Mouse (Mus musculus) brain, adult 2 months (tissue): ENCODE measurements around the gene Rbm10.

Experiments used
- DNase-seq: peaks from one replicate; pipeline ENCODE4 v3.0.0; 2011; ENCODE audit warnings: low read depth, low spot score

The Rbm10 gene

GRCm38 (mm10) chrX:20617176-20617902 lies at the start of gene Rbm10, which contains the start of gene Ndufb11:
Rbm10 (plus strand) TSS chrX:20617503.
Ndufb11 (minus strand) TSS chrX:20617619.
- peak; percentile 93 for DNase-seq

- DNase-seq, result peak; percentile 28
Measured at GRCm38 (mm10) chrX:20571024-20571423, 46.3 kb upstream of the Rbm10 start.

DNA sequence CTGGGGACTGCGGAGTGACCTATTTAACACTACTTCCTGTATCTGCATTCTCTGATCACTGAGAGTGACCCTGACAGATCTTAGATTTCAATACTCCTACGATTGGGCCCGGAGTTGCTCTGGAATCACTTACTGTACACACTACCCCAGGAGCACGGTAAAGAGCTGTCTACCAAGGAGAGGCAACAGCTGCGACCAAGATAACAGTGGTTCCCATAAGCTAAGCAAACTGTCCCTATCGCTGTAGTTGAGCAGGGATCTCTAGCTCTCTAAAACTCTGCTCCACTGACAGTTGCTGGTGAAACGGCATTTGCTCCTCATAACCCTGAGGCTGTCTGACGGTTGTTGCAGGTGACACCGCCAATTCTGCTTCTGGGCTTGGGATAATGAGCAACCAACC lies 44.6 kb upstream of the Rbm10 start:
- peak; percentile 7 for DNase-seq

DNA sequence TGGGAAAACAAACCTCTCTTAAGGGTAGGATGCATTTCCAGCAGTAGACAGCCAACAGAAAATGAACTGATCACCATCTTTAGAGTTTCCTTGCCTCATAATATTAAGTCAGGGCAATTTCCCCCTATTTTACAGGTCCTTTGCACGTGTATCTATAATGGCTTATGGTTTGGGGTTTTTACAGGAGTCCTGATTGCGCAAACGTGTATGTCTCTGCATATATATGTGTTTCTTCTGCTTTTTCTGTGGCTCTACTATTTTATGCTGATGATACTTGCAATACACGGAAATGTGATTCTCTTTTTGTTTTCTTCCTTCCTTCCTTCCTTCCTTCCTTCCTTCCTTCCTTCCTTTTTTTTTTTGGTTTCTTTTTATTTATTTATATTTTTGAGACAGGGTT lies 43.4 kb upstream of the Rbm10 start:
- DNase-seq, result no peak

- DNase-seq, result no peak
Measured at GRCm38 (mm10) chrX:20587968-20588367, 29.3 kb upstream of the Rbm10 start.

GRCm38 (mm10) chrX:20608500-20608899 lies 8.8 kb upstream of the Rbm10 start:
- no peak for DNase-seq

DNA sequence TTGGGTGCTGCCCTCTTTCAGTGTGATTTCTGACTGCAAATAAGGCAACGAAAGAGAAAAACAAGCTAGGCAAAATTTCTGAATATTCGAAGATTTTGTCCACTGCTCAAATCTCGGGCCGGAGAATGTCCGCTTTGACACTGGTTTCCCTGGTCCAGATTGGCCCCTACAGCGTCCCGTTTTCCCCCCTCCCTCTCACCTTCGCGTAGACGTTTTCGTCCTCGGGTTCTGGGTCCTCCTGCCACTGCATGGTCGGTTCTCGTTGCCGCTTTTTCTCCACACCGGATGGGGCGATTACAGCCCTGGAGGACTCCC lies 485 bp upstream of the Rbm10 start:
- DNase-seq, result peak; percentile 82

GRCm38 (mm10) chrX:20617903-20618399 lies 648 bp downstream of the Rbm10 start:
- peak; percentile 59 for DNase-seq

GRCm38 (mm10) chrX:20638141-20638540 lies 20.8 kb downstream of the Rbm10 start:
- no peak for DNase-seq

- DNase-seq, result no peak
Measured at GRCm38 (mm10) chrX:20644780-20645179, 27.5 kb downstream of the Rbm10 start.

DNA sequence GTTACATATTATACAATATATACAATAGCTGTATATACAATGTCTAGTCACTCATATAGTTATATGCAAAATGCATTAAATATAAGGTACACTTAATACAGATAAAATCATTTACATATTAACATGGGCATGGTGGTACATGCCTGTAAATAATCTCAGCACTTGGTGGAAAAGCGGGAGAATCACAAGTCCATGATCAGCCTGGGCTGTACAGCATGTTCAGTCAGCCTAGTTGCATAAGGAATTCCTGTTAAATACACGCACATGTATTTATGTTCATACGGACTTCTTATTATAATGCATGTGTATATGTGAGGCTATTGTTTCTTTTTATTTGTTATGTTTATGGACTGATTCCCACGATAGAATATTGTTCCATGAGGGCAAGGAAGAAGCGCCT lies 40.3 kb downstream of the Rbm10 start:
- no peak for DNase-seq

DNA sequence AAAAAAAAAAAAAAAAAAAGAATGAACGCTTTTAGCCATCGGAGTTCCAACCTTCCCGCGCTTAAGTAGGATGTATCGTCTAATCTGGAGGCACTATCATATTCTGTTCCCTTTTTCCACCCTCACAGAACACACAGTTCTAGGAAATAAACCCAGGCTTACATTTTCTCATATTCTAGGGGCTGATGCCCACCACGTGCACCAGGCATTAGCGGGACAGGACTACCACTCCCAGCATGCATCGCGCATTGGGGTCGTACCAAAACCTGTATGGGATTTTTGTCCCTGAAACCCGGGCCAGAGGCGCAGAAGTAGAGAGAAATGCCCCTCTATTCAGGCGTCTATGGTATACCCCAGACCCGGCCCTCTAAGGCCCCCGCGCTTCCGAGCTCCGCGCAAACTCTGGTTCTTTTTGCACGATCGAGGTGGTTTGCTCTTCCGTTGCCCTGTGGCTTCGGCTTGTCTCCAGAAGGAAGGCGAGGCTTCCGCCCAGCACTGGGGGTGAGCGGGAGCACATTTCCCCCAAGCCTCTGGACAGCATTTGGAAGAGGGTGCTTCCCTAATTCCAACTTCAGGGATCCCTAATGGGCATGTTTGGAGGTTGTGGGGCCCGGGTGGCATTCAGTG lies 40.8 kb downstream of the Rbm10 start, which contains the start of gene Uba1:
Gene Uba1, plus strand, starts transcription at position 301 of the 627 bp plus-strand sequence.
- DNase-seq, result peak; percentile 95

DNA sequence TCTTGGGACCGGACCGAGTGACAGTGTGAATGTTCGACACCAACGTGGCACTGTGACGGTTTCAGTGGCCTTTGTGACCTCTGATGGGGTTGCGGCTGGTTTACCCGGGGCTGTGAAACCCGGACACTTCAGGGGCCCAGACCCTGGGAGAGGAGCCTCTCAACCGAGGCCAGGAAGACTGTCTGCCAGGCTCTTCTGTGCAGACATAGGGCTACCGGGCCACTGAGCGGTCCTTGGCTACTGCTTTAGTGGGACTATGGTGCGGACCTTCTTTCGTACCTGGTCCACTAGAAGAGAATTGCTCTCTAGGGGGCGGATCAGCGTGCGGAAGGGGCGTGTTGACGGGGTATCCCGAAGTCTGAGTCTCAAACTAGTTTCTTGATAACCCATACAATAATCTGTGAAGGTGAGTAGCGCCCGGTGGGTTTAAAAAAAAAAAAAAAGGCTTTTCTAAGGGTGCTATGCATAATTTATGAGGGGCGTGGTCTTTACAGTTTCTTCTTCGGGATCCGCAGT lies 41.6 kb downstream of the Rbm10 start:
- no peak for DNase-seq

DNA sequence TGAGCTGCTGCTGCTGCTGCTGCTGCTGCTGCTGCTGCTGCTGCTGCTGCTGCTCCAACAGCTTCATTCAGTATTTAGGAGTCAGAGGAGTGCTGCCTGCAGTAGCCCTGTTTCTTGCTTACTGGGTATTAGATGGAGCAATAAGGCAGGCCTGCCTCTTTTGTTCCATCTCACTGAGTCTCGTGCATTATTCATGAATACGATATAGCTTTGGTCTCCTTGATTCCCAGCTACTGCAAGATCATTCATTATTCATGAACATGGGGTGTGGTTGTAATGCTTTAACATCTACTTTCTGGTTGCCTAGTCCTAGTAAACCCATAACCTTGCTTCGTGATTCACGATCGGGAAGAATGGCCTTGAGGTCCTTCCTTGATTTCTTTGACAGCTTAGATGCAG lies 45.0 kb downstream of the Rbm10 start:
- DNase-seq, result no peak

GRCm38 (mm10) chrX:20662716-20663443 lies 45.6 kb downstream of the Rbm10 start:
- peak; percentile 95 for DNase-seq

GRCm38 (mm10) chrX:20663444-20663790 lies 46.1 kb downstream of the Rbm10 start:
- peak; percentile 48 for DNase-seq

GRCm38 (mm10) chrX:20687519-20688067 lies 70.3 kb downstream of the Rbm10 start, which contains the start of gene Cdk16:
Cdk16 (plus strand) TSS chrX:20687954.
- peak; percentile 98 for DNase-seq

DNA sequence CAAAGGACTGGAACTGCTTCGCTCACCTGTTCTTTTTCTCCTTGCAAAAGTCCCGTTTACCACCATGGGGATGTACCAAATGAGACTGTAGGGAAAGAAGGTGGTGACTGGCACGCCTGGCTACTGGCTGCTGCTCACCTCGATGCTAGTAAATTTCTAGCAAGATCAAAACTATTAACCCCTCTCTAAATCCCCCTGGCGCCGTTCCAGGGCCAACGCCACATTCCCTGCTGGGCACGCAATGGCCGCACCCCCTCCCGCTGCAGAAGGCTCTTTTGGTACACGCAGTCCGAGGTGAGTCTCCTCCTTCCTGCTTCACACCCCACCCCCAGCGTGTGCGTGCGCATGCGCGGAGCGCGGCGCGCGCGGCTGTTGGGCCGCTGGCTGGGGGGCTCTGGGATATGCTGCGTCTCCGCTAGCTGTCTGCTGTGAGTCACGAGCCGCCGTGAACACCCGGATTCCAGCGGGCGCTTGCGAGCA lies 70.8 kb downstream of the Rbm10 start:
- DNase-seq, result peak; percentile 91

GRCm38 (mm10) chrX:20688615-20689014 lies 71.3 kb downstream of the Rbm10 start:
- peak; percentile 64 for DNase-seq

GRCm38 (mm10) chrX:20691566-20691965 lies 74.3 kb downstream of the Rbm10 start:
- DNase-seq, result peak; percentile 70

GRCm38 (mm10) chrX:20692616-20693015 lies 75.3 kb downstream of the Rbm10 start:
- DNase-seq, result no peak

DNA sequence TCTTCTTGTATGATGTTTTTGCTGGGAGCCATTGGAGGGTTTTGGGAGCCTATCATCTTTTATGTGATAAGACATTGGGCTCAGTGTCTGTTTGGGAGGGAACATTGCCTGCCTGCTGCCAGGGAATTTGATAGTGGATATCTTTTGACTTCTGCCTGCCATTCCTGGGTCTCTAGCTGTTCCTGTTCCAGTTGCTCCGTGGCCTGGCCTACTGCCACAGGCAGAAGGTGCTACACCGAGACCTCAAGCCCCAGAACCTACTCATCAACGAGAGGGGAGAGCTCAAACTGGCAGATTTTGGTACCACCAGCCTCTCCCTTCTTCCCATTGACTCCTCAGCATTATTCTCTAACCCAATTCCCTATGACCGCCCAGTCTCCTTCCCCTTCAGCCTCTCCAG lies 78.5 kb downstream of the Rbm10 start:
- DNase-seq, result no peak
